Mouse (Mus musculus): Measurements from ENCODE around the gene Zdhhc21. TPM values are rescaled to one million over a fixed set of nuclear protein-coding genes. Genes with fewer than 3 reads are reported as not detected.

Zdhhc21 gene
- polyA plus RNA-seq (2012; rRNA removed), result 3.4 and 3.6 TPM in 2 replicates

DNA sequence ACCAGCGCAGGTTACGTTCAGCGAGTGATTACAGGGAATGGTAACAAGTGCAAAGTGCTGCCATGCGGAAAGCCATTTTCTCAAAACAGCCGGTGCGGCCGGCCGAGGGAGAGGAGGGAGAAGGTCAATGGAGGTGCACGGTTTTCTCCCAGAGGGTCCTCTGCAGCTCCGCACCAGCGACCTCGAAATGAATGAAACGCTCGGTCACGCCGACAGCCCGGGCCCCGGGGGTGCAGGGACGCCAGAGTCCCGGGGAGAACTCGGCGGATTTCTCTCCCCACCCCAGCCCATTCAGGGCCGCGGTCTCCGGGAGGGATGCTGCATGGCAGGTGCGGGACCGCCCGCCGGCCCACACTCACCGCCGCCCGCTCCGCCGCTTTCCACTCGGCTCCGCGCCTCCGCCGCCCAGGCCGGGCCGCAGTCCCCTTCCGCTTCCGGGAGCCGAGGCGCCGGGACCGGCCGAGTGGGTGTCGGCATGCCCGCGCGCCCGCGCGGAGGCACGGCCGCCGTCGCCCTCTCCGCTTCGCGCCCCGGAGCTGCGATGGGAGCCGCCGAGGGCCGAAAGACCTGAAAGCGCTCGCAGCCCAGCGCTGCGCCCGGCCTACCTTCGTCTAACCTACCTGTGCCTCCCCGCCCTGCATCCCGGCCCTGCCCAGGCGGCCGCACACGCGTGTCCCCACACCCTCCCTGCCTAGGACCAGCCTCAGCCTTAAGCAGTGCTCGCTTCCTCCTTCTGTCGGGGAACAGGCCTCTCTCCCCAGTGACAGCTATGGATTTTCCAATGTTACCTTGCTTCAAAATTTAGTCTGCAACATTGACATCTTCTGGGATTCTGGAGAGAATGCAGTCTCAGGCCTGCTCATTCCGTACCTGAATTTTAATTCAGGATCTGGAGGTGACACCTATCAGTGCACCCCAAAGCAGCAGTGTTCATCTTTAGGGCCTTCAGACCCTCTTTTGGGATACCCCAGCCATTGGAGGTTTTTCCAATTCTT lies at the start of gene Zdhhc21:
Gene Zdhhc21 (minus strand): TSS at position 828 of the 995 bp plus-strand sequence.
- Histone ChIP-seq H3K4me1 (ENCODE audit: control insufficient read depth, insufficient read depth, low read length) (peaks cover 3% of the 10 kb centered on the region; the same call in 1 of the 2 replicates), H3K27me3 (replicated peaks; ENCODE audit: control insufficient read depth, insufficient read depth, low read length) (no peaks in the 10 kb centered on the region; the same call in 1 of the 2 replicates), H3K4me3 (ENCODE audit: insufficient read depth, low read depth, low read length) (peak within 1 kb of the TSS; percentile 70), H3K27ac (ENCODE audit: insufficient read depth, low read depth, low read length) (peak within 1 kb of the TSS; percentile 37), H3K36me3 (ENCODE audit: control insufficient read depth, insufficient read depth, low read length) (no peaks in the 10 kb centered on the region)
- no peak for TF ChIP-seq POLR2A (IDR thresholded peaks at IDR 0.05; ENCODE audit: low read depth, low read length)
- no peak for TF ChIP-seq CTCF (conservative IDR thresholded peaks at IDR 0.05; ENCODE audit: insufficient read depth, insufficient read length, low read depth, low read length)
- DNase-seq, result peak; percentile 88
- WGBS, result 1% methylated on average over 81 of the region's 82 CpGs

DNA sequence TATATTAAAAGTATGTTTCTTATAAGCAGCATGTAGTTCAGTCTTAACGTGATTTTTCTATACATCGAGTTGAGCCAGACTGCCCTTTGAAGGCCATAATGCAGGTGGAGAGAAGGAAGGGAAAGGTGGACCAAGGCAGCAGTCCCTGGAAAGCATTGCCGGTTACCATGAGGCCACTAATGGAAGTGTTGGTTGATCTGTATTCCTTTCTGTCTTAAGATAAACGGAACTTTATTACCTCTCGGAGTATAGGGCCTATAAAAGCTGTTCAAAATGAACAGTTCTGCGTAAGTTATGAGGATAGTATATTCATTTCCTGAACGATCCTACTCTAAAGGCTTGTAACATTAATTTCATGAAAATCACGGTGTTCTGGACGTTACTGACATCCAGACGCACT lies 35.5 kb upstream of the Zdhhc21 start:
- H3K27me3 ChIP-seq (replicated peaks; ENCODE audit: control insufficient read depth, insufficient read depth, low read length), result no peaks in the 10 kb centered on the region
- H3K4me1 ChIP-seq (ENCODE audit: control insufficient read depth, insufficient read depth, low read length), result no peaks in the 10 kb centered on the region
- no peak for TF ChIP-seq CTCF (conservative IDR thresholded peaks at IDR 0.05; ENCODE audit: insufficient read depth, insufficient read length, low read depth, low read length)
- no peak for TF ChIP-seq POLR2A (IDR thresholded peaks at IDR 0.05; ENCODE audit: low read depth, low read length)
- DNase-seq, result no peak
- 82% methylated on average over 10 of the region's 10 CpGs for WGBS
- no peak overlapping the region for H3K4me3 ChIP-seq (ENCODE audit: insufficient read depth, low read depth, low read length)
- no peak overlapping the region for H3K27ac ChIP-seq (ENCODE audit: insufficient read depth, low read depth, low read length)
- H3K36me3 ChIP-seq (ENCODE audit: control insufficient read depth, insufficient read depth, low read length), result no peaks in the 10 kb centered on the region

DNA sequence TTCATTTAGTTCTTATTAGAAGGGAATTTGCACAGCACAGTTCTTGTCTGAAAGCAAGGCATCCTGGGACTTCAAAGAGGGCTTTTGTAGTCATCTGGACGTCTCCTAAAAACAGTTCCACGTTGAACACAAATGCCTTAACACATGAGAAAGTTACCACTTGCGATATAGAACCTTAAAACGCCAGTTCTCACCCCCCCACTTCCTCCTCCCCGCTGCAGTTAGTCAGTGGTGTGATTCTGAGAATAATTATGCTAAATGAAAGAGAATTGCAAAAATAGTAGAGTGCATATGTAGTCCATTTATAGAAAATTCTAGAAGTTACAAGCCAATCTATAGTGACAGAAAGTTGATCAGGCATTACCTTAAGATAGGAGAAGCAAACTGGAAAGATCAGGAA lies 32.5 kb upstream of the Zdhhc21 start:
- TF ChIP-seq CTCF (conservative IDR thresholded peaks at IDR 0.05; ENCODE audit: insufficient read depth, insufficient read length, low read depth, low read length) (no peak), POLR2A (IDR thresholded peaks at IDR 0.05; ENCODE audit: low read depth, low read length) (no peak)
- no peaks in the 10 kb centered on the region for H3K36me3 ChIP-seq (ENCODE audit: control insufficient read depth, insufficient read depth, low read length)
- DNase-seq, result no peak
- WGBS, result 79% methylated on average over 5 of the region's 5 CpGs
- H3K4me1 ChIP-seq (ENCODE audit: control insufficient read depth, insufficient read depth, low read length), result no peaks in the 10 kb centered on the region
- no peak overlapping the region for H3K4me3 ChIP-seq (ENCODE audit: insufficient read depth, low read depth, low read length)
- no peak overlapping the region for H3K27ac ChIP-seq (ENCODE audit: insufficient read depth, low read depth, low read length)
- no peaks in the 10 kb centered on the region for H3K27me3 ChIP-seq (replicated peaks; ENCODE audit: control insufficient read depth, insufficient read depth, low read length)

DNA sequence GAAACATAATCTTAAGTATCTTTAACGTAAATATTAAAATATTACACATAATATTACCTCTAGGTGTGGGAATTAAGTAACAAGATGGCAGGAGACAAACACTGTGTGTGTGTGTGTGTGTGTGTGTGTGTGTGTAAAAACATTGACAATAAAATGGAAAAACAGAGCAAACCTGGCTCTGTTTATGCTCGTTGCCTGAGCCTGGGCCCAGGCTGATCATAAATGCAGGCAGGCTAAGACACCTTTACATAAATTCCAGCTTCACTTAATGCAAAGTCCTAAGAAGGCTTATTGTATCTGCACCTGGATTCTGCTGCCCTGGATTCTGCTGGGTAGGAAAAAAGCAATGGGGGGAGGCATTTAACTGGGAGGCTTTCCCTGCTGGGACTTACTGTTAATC lies 31.8 kb upstream of the Zdhhc21 start:
- 82% methylated on average over 2 of the region's 2 CpGs for WGBS
- no peak overlapping the region for H3K27ac ChIP-seq (ENCODE audit: insufficient read depth, low read depth, low read length)
- H3K4me1 ChIP-seq (ENCODE audit: control insufficient read depth, insufficient read depth, low read length), result no peaks in the 10 kb centered on the region
- H3K27me3 ChIP-seq (replicated peaks; ENCODE audit: control insufficient read depth, insufficient read depth, low read length), result no peaks in the 10 kb centered on the region
- H3K36me3 ChIP-seq (ENCODE audit: control insufficient read depth, insufficient read depth, low read length), result no peaks in the 10 kb centered on the region
- DNase-seq, result no peak
- no peak overlapping the region for H3K4me3 ChIP-seq (ENCODE audit: insufficient read depth, low read depth, low read length)
- no peak for TF ChIP-seq CTCF (conservative IDR thresholded peaks at IDR 0.05; ENCODE audit: insufficient read depth, insufficient read length, low read depth, low read length)
- TF ChIP-seq POLR2A (IDR thresholded peaks at IDR 0.05; ENCODE audit: low read depth, low read length), result no peak

DNA sequence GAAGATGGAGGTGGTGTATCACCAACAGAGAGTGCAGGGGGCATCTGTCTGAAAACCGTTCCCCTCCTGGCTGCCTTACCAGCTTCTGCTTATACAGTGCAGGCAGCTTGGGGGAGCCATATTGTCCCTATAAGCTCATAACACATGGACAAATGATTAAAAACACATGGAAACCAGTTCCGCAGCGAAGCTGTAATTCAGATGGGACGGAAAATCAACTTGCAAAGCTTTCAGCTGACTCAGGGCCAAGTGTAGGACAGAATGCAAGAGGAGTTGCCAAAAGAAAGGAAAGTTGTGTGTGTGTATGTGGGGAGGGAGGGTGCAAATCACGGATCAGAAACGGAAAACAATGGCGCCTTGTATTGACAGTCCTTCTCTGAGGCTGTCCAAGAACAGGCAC lies 31.3 kb upstream of the Zdhhc21 start:
- Histone ChIP-seq H3K4me3 (ENCODE audit: insufficient read depth, low read depth, low read length) (no peak overlapping the region), H3K4me1 (ENCODE audit: control insufficient read depth, insufficient read depth, low read length) (no peaks in the 10 kb centered on the region), H3K27ac (ENCODE audit: insufficient read depth, low read depth, low read length) (no peak overlapping the region), H3K27me3 (replicated peaks; ENCODE audit: control insufficient read depth, insufficient read depth, low read length) (no peaks in the 10 kb centered on the region), H3K36me3 (ENCODE audit: control insufficient read depth, insufficient read depth, low read length) (no peaks in the 10 kb centered on the region)
- no peak for DNase-seq
- 82% methylated on average over 7 of the region's 7 CpGs for WGBS
- no peak for TF ChIP-seq POLR2A (IDR thresholded peaks at IDR 0.05; ENCODE audit: low read depth, low read length)
- no peak for TF ChIP-seq CTCF (conservative IDR thresholded peaks at IDR 0.05; ENCODE audit: insufficient read depth, insufficient read length, low read depth, low read length)

DNA sequence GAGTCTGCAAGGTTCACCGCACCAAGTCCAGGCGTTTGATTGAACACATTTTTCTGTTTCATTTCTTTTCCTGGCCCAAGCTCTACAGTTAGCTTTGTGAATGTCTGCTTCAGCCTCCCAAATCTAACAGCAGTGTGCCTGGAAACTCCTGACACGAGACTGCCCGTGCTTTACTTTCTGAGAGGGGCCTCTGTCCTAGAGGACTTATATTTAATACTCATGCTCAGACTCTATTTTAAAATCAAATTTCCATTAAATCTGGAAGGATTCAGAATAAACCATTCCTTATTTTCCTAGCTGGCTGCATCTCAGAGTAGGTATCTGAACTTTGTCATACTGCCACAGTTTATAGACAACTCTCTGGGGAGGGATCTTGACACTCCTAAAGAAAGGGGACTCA lies 30.8 kb upstream of the Zdhhc21 start:
- no peak for TF ChIP-seq CTCF (conservative IDR thresholded peaks at IDR 0.05; ENCODE audit: insufficient read depth, insufficient read length, low read depth, low read length)
- TF ChIP-seq POLR2A (IDR thresholded peaks at IDR 0.05; ENCODE audit: low read depth, low read length), result no peak
- DNase-seq, result no peak
- H3K27me3 ChIP-seq (replicated peaks; ENCODE audit: control insufficient read depth, insufficient read depth, low read length), result no peaks in the 10 kb centered on the region
- H3K4me3 ChIP-seq (ENCODE audit: insufficient read depth, low read depth, low read length), result no peak overlapping the region
- H3K36me3 ChIP-seq (ENCODE audit: control insufficient read depth, insufficient read depth, low read length), result no peaks in the 10 kb centered on the region
- WGBS, result 82% methylated on average over 4 of the region's 4 CpGs
- H3K4me1 ChIP-seq (ENCODE audit: control insufficient read depth, insufficient read depth, low read length), result no peaks in the 10 kb centered on the region
- H3K27ac ChIP-seq (ENCODE audit: insufficient read depth, low read depth, low read length), result no peak overlapping the region

DNA sequence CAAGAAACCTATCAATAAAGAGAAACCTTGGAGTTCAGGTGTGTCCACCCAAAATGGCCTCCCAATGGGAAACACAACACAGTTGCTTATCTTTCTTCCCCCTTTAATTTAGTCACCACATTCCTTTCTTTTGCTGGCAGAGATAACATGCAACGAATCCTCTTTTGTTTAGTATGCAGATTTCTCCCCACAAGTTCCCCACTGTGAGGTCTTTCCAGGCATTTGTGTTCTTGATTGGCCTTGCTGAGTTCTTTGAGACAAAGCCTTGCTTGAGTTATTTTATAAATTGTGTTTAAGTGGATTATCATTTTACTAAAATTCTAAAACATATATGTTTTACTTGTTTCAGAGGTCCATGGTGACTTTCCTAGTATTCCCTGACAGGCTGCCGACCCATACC lies 26.4 kb upstream of the Zdhhc21 start:
- 81% methylated on average over 2 of the region's 2 CpGs for WGBS
- no peak overlapping the region for H3K4me3 ChIP-seq (ENCODE audit: insufficient read depth, low read depth, low read length)
- H3K4me1 ChIP-seq (ENCODE audit: control insufficient read depth, insufficient read depth, low read length), result no peaks in the 10 kb centered on the region
- no peak for DNase-seq
- TF ChIP-seq CTCF (conservative IDR thresholded peaks at IDR 0.05; ENCODE audit: insufficient read depth, insufficient read length, low read depth, low read length) (no peak), POLR2A (IDR thresholded peaks at IDR 0.05; ENCODE audit: low read depth, low read length) (no peak)
- no peaks in the 10 kb centered on the region for H3K36me3 ChIP-seq (ENCODE audit: control insufficient read depth, insufficient read depth, low read length)
- no peak overlapping the region for H3K27ac ChIP-seq (ENCODE audit: insufficient read depth, low read depth, low read length)
- no peaks in the 10 kb centered on the region for H3K27me3 ChIP-seq (replicated peaks; ENCODE audit: control insufficient read depth, insufficient read depth, low read length)

All from kidney, adult 2 months (tissue).